Mouse (Mus musculus): Measurements from ENCODE around the gene Olfr347.

The Olfr347 gene

DNA sequence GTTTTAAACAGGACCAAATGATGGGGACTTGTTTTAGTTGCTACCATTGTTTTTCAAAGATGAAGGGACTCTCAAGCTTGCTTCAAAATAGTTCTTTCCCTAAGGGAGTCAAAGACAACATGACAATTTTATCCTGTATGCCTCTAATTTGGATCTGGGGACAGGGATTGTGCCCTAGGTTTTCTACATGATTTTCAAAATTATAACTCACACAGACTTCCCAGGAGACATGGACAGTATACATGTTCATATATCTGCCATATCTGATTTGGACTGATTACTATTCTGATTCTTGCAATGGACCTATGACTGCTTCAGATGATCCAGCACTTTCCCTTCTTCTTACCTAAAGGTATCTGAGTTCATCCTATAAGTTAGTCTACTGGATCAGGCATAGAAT is at the start of gene Olfr347:
Olfr347 (plus strand) TSS at position 301 of the 400 bp plus-strand sequence.
- DNase-seq, result no peak

DNA sequence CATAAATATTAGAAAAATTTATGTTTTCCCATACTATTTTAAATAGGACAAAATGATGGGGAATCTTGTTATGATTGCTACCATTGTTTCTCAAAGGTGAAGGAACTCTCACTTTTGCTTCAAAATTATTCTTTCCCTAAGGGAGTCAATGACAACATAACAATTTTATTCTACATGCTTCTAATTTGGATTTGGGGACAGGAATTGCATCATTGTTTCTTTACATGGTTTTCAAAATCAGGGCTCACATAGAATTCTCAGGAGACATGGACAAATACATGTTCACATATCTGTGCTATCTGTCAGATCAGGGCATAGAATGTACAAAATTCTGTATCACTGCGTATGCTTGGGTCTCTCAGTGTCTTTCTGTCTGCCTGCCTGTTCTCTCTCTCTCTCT is 46.2 kb upstream of the Olfr347 start, which contains the start of gene Olfr346:
Olfr346 (plus strand) TSS at position 301 of the 400 bp plus-strand sequence.
- no peak for DNase-seq

DNA sequence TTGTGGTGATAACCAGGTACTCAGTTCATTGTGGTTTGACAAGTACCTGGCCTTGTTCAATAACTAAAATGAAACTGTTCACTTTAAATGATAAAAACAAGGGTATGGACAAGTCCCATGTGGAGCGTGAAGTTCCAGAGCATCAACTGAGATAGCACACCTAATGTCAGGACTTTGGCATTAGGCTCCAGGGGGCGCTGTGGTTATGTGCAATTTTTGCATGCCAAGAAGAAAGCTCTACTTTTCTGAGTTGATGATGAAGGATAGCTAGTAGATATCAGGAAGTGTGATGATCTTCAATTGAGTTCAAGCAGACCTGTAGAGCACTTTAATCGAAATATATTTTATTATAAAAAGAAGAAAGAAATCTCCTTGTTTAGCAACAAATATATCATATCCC is 4.5 kb downstream of the Olfr347 start:
- no peak for DNase-seq

DNA sequence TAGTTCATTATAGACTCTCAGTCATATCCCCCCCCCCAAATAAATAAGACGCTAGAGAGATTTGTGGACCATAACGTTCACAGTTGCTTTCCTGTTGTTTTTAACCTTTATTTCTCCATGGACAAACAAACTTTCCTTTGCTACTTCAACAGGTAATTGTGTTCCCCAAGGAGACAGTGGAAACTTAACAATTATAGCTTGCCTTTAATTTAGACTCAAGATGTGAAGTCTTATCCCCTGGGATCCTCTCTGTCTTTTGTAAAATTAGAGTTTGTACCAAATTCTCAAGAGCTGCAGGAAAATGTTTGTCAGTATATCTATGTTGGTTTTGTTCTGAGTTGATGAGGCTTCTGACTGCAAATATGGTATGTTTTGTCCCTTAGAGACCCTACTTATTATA is 52.3 kb downstream of the Olfr347 start, which contains the start of gene Olfr348:
Olfr348 (plus strand) TSS at position 301 of the 400 bp plus-strand sequence.
- DNase-seq, result no peak

All from kidney, postnatal 14 days (tissue).